Mouse (Mus musculus) naive thymus-derived CD4-positive, alpha-beta T cell, adult 2 months (primary cell): ENCODE results near the gene Klhl7.

Experiments used
- DNase-seq: peaks from one replicate; pipeline ENCODE4 v3.0.0-alpha.2; 2011; ENCODE audit warnings: low read depth

Gene Klhl7

GRCm38 (mm10) chr5:24172092-24172491, 71.7 kb downstream of the Klhl7 start:
- DNase-seq: no peak

GRCm38 (mm10) chr5:24181514-24182295, 81.3 kb downstream of the Klhl7 start:
- no peak for DNase-seq

DNA sequence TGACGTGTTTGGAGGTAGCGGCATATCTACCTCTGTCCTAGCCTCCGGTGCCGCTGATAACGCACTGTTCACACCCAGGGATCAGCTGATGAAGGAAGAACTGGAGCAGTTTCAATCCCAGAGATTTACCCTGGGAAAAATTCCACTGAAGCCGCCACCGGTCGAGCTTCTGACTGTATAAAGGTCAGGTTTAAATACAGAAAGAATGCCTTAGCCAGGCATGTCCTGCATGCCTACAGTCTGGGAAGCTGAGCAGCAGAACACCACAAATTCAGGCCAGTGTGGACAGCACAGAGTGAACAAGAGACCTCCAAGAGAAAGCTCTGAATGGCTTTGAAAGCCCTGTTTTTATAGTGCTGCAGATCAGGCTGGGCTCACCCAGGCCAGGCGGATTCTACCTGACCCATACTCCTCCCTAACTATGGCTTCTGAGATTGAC, 81.9 kb downstream of the Klhl7 start:
- DNase-seq: no peak

DNA sequence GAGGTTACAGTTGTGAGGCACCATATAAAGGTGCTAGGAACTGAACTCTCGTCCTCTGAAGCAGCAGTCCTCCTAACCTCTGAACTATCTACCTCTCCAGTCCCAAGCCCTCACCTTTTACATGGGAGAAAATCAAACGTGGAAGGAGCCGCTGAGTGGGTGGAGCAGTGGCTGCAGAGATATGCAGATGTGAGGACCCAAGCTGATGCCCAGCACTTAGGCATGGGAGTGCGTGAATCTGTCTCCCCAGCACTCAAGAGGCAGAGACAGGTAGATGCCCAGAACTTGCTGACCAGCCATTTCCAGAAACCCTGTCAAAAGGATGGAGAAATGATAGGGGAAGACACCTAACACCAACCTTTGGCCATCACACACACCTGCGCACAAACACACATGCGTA, 82.7 kb downstream of the Klhl7 start:
- no peak for DNase-seq

DNA sequence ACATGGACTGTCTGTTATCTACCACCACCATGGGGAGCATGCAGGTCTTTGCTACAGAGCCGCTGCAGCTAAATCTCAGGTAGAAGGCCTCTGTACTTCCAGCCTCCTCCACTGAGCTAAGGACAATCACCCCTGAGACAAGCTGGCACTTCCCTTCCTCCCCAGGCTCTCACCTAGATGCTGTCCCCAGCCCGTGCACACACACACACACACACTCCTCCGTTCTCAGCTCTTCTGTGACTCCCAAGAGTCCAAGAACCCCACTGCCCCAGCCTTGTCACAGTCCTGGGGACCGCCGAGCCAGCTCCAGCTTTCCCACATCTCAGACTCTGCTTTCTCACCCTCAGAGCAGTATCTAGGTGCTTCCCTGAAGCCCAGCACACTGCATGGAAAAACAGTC, 83.6 kb downstream of the Klhl7 start:
- no peak for DNase-seq

DNA sequence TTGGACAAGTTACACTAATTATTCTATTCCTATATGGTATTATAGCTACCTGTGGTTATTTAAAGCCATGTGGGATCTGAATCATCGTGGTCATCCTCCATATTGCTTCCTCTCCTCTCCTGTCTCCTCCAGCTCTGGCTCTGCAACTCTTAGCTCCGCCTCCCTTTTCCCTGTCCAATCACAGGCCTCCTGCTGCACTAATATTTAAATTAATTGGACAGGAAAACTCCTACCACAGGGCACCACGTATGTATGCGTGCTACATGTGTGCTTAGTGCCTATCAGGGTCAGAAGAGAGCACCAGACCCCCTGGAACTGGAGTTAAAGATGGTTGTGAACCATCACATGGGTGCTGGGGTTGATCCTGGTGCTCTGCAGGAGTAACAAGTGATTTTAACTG, 88.1 kb downstream of the Klhl7 start:
- DNase-seq: no peak

- no peak for DNase-seq
Measured at GRCm38 (mm10) chr5:24191821-24192220, 91.4 kb downstream of the Klhl7 start.

DNA sequence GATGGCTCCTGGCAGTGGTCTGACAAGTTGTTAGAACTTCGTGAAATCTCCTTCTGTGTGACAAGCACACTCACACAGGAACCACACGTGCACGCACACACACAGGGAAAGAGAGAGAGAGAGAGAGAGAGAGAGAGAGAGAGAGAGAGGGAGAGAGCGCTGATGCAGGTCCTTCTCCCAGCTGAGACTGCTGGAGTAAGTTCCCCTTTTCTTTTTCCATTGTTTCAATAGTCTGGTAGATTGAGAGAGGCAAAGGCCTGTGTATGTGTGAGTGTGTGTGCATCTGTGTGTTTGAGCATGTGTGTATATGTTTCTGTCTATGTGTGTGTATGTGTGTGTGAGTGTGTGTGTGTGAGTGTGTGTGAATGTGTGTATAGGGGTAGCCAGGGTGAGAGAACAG, 100.6 kb downstream of the Klhl7 start:
- DNase-seq: no peak

DNA sequence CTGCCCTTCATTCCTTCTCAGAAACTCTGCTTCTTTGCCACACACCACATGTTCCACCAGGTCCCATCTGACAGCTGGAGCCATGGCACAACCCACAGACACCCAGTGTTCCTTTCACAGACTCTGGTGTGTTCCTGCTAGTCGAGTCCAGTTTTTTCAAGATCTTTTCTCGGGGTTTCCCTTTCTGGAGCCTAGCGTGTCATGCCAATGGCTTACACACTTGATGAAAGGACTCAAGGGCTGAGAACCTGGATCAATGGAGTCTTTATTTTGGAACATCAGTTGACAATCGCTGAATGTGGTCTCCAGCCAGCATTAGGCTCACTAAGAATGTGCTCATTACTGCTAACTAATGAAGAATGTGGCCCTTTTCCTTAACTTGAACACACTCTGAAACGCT, 102.1 kb downstream of the Klhl7 start:
- no peak for DNase-seq

GRCm38 (mm10) chr5:24203266-24203665, 102.9 kb downstream of the Klhl7 start:
- no peak for DNase-seq

DNA sequence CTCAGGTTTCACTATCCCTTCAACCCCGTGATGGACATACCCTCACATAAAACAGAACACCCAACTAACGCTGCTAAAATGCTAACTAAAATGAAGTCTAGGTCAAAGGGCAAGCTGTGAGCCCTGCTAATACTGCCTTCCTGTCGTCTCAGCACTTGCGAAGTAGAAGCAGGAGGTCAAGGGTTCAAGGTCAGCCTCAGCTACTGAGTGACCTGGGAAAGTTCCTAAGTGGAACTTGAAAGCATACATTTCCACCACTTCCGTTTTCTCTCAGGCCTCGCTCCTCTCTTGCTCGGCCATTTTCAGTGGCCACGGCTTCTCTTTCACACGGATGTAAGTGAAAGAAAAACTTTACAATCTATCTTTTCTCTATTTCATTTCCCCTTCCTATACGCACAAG, 107.6 kb downstream of the Klhl7 start:
- no peak for DNase-seq

DNA sequence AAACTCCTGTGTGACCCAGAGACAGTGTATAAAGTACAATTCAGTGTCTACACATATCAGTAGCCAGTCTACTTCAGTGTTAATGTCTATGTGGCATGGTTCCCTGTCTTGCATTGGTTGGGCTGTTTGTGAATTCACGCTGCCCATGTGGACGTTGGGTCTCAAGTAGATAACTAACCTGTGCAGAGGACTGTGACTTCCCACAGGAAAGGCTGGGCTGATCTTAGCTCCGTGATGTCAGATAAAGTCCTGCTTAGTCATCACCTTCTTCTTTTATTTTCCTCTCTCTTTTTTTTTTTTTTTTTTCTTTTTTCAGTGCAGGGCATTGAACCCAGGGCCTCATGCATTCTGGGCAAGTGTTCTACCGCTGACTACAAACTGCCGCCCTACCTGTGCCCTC, 108.1 kb downstream of the Klhl7 start:
- DNase-seq: no peak
